Mouse (Mus musculus) forebrain, embryonic 15.5 days (tissue): ENCODE data around the gene Fgfr2. TPM values are rescaled to one million over a fixed set of nuclear protein-coding genes. Genes with fewer than 3 reads are reported as not detected.

Source experiments
- ATAC-seq: fragments of 200-750 bp; cut with Nextera tagmentation; replicated peaks from 2 replicates; pipeline ENCODE4 v1.8.0; 2017; ENCODE audit warnings: mild to moderate bottlenecking, moderate TSS enrichment, moderate library complexity
- H3K27ac ChIP-seq: fragments of 300-500 bp; sonication (generic); replicated peaks from 2 replicates; pipeline ENCODE4 v1.5.1; 2015; ENCODE audit warnings: mild to moderate bottlenecking, inconsistent platforms
- H3K27me3 ChIP-seq: fragments of 300-500 bp; sonication (generic); 2 replicates; pipeline ENCODE4 v1.6.1; 2015; ENCODE audit warnings: inconsistent platforms
- H3K36me3 ChIP-seq: fragments of 300-500 bp; sonication (generic); 2 replicates; pipeline ENCODE4 v1.6.1; 2015; ENCODE audit warnings: mild to moderate bottlenecking, inconsistent platforms
- H3K4me1 ChIP-seq: fragments of 300-500 bp; sonication (generic); 2 replicates; pipeline ENCODE4 v1.6.1; 2015; ENCODE audit warnings: inconsistent platforms
- H3K4me2 ChIP-seq: fragments of 300-500 bp; sonication (generic); replicated peaks from 2 replicates; pipeline ENCODE4 v1.6.1; 2015; ENCODE audit warnings: mild to moderate bottlenecking, inconsistent platforms
- H3K4me3 ChIP-seq: fragments of 300-500 bp; sonication (generic); 2 replicates; pipeline ENCODE4 v1.5.1; 2015; ENCODE audit warnings: mild to moderate bottlenecking, inconsistent platforms
- H3K9ac ChIP-seq: fragments of 300-500 bp; sonication (generic); replicated peaks from 2 replicates; pipeline ENCODE4 v1.6.1; 2015; ENCODE audit warnings: mild to moderate bottlenecking, inconsistent platforms
- H3K9me3 ChIP-seq: fragments of 300-500 bp; sonication (generic); 2 replicates; pipeline ENCODE4 v1.6.1; 2016; ENCODE audit warnings: inconsistent platforms
- WGBS: fragments of 180-500 bp; shearing (Covaris S2); methylation state at CpG from one replicate; pipeline ENCODE4 v1.1.7; 2015; ENCODE audit warnings: mixed read lengths; 5-methylcytosine and 5-hydroxymethylcytosine counted together
- polyA plus RNA-seq: library from polyadenylated mRNA; unstranded; fragments of >200 nt; fragmentation: Nextera tagmentation; extraction: Ambion mirVana; gene quantifications from 2 replicates; pipeline ENCODE4 v1.2.1, GENCODE M21; 2015

The Fgfr2 gene
- polyA plus RNA-seq, 1 experiment from 2014 or later: 48.1 TPM

DNA sequence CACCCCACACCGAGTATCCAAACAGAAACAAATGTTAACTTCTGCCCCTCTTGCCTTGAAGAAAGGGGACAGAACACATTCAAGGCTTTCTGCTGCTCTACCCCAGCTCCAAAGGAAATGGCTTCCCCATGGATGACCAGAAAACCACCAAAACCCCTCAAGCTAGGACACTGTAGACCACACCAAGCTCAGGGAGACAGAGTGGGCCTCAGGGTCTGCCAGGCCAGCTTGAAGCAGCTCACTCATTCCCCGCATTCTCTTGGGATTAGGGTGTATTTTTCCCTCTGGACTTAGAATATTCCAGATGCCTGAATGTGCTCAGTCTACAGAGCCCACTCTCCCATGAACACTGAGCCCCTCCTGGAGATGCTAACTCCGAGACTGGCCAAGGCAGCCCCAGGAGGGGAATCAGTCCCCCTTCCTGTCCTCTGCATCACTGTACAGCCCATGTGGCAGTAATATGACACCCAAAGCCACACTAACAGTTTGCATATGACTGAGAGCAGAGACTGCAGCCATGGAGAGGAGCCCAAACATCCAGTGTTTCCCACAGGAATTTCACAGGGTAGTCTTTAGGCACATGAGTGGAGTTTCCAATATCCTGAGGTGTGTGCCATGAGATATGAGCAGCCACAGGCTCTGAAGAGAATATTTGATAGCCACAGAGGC lies 2824.1 kb downstream of the Fgfr2 start:
- H3K27ac ChIP-seq: no peak overlapping the region
- WGBS: 72% methylated on average over 3 of the region's 3 CpGs
- no peaks in the 10 kb centered on the region for H3K27me3 ChIP-seq
- no peak overlapping the region for H3K4me3 ChIP-seq
- no peak for ATAC-seq
- no peaks in the 10 kb centered on the region for H3K36me3 ChIP-seq
- no peak overlapping the region for H3K9ac ChIP-seq
- no peak overlapping the region for H3K4me2 ChIP-seq
- no peaks in the 10 kb centered on the region for H3K9me3 ChIP-seq
- no peaks in the 10 kb centered on the region for H3K4me1 ChIP-seq

DNA sequence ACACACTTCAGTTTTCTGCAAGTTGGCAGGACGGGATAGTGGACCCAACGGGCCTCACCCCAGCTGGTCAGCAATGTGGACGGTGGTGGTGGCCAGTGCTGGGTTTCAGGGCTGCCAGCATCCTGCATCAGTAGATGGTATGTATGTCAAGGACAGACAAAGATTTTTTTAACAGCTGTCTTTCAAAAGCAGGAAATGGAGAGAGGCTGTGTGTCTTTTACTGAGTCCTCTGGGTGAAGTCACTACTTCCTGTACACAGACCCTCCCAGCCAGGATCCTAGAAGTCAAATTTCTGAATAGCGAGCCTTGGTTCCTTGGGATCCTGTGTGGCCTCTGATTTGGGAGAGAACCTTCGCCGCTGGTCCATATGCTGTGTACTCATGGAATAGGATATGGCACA lies 2832.0 kb downstream of the Fgfr2 start:
- WGBS: 79% methylated on average over 6 of the region's 6 CpGs

GRCm38 (mm10) chr7:130289428-130289790 lies 2833.7 kb downstream of the Fgfr2 start:
- H3K4me3 ChIP-seq: no peak overlapping the region
- no peak overlapping the region for H3K9ac ChIP-seq
- H3K4me1 ChIP-seq: peaks cover 4% of the 10 kb centered on the region; the same call in 1 of the 2 replicates
- no peak for ATAC-seq
- 0 out of 2 replicates have a peak overlapping the region, but pooled peaks have one; percentile 4 for H3K4me2 ChIP-seq
- no peaks in the 10 kb centered on the region for H3K9me3 ChIP-seq
- H3K27ac ChIP-seq: no peak overlapping the region
- H3K27me3 ChIP-seq: no peaks in the 10 kb centered on the region
- 11% methylated on average over 9 of the region's 9 CpGs for WGBS
- H3K36me3 ChIP-seq: no peaks in the 10 kb centered on the region

More for the DNA sequence above, 2832.0 kb downstream of the Fgfr2 start:
- ATAC-seq: no peak
- Histone ChIP-seq H3K4me2 (no peak overlapping the region), H3K4me3 (no peak overlapping the region), H3K27ac (no peak overlapping the region), H3K9me3 (no peaks in the 10 kb centered on the region), H3K36me3 (no peaks in the 10 kb centered on the region), H3K27me3 (no peaks in the 10 kb centered on the region), H3K4me1 (peaks cover 4% of the 10 kb centered on the region; the same call in 1 of the 2 replicates), H3K9ac (no peak overlapping the region)

GRCm38 (mm10) chr7:130288719-130289427 lies 2834.3 kb downstream of the Fgfr2 start:
- Histone ChIP-seq H3K9ac (no peak overlapping the region), H3K27me3 (no peaks in the 10 kb centered on the region), H3K4me1 (peaks cover 4% of the 10 kb centered on the region; the same call in 1 of the 2 replicates), H3K9me3 (no peaks in the 10 kb centered on the region), H3K27ac (no peak overlapping the region), H3K4me3 (no peak overlapping the region), H3K4me2 (0 out of 2 replicates have a peak overlapping the region, but pooled peaks have one; percentile 4), H3K36me3 (no peaks in the 10 kb centered on the region)
- ATAC-seq: no peak
- WGBS: 45% methylated on average over 11 of the region's 11 CpGs

DNA sequence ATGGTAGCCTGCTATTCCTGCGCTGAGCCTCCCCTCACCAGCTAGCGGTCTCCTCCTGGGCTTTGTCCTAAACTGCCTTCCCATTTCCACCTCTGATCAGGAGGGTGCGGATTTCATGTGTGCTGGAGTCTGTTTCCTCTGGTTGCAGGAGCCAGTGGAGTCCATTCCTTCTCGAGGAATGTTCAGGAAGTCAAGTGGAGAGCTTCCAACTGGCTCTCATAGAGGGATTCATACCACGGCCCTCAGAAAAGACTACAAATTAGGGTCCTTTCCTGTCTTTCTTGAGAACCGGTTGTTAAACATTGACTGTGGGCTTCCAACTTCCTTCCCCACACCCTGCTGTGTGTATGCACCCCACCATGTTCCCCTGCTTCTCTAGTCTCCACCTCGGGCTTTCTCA lies 2834.9 kb downstream of the Fgfr2 start:
- no peak overlapping the region for H3K27ac ChIP-seq
- no peaks in the 10 kb centered on the region for H3K27me3 ChIP-seq
- no peaks in the 10 kb centered on the region for H3K9me3 ChIP-seq
- 78% methylated on average over 7 of the region's 7 CpGs for WGBS
- ATAC-seq: no peak
- no peak overlapping the region for H3K4me3 ChIP-seq
- no peak overlapping the region for H3K9ac ChIP-seq
- peaks cover 4% of the 10 kb centered on the region; the same call in 1 of the 2 replicates for H3K4me1 ChIP-seq
- H3K36me3 ChIP-seq: no peaks in the 10 kb centered on the region
- no peak overlapping the region for H3K4me2 ChIP-seq

- WGBS: 64% methylated on average over 19 of the region's 19 CpGs
- no peaks in the 10 kb centered on the region for H3K4me1 ChIP-seq
- no peaks in the 10 kb centered on the region for H3K27me3 ChIP-seq
Observed at GRCm38 (mm10) chr7:130278738-130279705, 2844.1 kb downstream of the Fgfr2 start.

DNA sequence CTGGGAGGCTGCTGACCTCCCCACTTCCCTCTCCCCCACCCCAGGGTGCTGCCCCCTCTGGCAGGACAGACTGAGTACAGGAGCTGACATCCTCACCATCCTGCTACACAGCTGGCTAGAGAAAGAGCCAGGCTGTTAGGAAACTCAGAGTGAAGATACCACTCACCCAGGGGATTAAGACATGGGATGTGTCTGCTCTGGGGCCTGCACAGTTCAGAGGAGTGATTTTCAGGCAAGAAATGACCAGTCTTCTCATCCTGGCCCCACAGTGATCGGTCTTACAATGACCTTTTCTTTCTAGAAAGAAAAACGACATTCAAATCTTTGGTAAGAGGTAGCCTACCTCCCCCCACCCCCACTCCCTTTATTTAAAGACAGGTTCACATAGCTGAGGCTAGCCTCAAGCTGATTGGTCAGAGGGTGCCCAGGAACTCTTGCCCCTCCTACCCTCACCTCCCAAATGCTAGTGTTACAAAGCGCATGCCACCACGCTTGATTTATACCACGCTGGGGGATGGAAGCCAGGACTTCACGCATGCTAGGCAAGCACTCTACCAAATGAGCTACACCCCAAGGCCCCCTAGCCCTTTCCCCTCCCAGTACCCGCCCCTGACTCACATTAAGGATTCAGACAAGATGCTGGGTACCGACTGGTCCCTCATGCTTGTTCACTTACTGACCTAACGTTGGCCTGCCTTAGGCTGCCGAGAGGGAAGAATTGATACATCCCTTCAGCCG lies 2845.0 kb downstream of the Fgfr2 start:
- no peaks in the 10 kb centered on the region for H3K27me3 ChIP-seq
- 63% methylated on average over 11 of the region's 11 CpGs for WGBS
- no peak overlapping the region for H3K9ac ChIP-seq
- no peaks in the 10 kb centered on the region for H3K36me3 ChIP-seq
- no peak overlapping the region for H3K27ac ChIP-seq
- H3K9me3 ChIP-seq: no peaks in the 10 kb centered on the region
- H3K4me1 ChIP-seq: 0 out of 2 replicates have a peak, but pooled peaks cover 3% of the 10 kb centered on the region
- no peak for ATAC-seq
- no peak overlapping the region for H3K4me2 ChIP-seq
- H3K4me3 ChIP-seq: no peak overlapping the region

More at GRCm38 (mm10) chr7:130278738-130279705, 2844.1 kb downstream of the Fgfr2 start:
- ATAC-seq: no peak
- no peaks in the 10 kb centered on the region for H3K9me3 ChIP-seq
- no peak overlapping the region for H3K4me2 ChIP-seq
- no peak overlapping the region for H3K27ac ChIP-seq
- no peaks in the 10 kb centered on the region for H3K36me3 ChIP-seq
- H3K4me3 ChIP-seq: no peak overlapping the region
- H3K9ac ChIP-seq: no peak overlapping the region

DNA sequence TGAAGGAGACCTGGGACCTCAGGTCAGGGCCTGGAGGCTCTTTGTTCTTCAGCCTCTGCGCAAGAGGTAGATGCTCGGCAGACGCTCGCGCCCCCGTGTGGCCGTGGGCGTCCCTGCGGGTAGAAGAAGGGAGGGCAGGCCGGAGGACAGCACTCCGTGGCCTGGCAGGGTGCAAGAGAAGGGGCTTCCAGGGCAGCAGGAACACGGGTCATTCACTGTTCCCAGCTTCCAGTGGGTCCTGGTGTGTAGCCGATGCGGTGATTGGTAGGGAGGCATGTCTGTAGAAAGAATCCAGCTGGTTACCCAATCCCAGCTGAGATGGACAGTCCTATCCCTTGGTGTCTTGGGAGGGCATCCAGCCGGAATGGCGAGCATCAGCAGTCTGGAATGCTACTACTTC lies 2849.9 kb downstream of the Fgfr2 start:
- Histone ChIP-seq H3K9me3 (no peaks in the 10 kb centered on the region), H3K4me1 (peaks cover 16% of the 10 kb centered on the region), H3K4me3 (no peak overlapping the region), H3K36me3 (no peaks in the 10 kb centered on the region), H3K27ac (no peak overlapping the region), H3K9ac (no peak overlapping the region), H3K27me3 (no peaks in the 10 kb centered on the region), H3K4me2 (no peak overlapping the region)
- 13% methylated on average over 16 of the region's 16 CpGs for WGBS
- ATAC-seq: no peak

- no peak overlapping the region for H3K9ac ChIP-seq
- 85% methylated on average over 5 of the region's 5 CpGs for WGBS
Observed at GRCm38 (mm10) chr7:130270807-130271206, 2852.3 kb downstream of the Fgfr2 start.

GRCm38 (mm10) chr7:130269124-130269867 lies 2853.9 kb downstream of the Fgfr2 start:
- ATAC-seq: no peak
- Histone ChIP-seq H3K4me1 (peaks cover 28% of the 10 kb centered on the region), H3K4me2 (no peak overlapping the region), H3K27me3 (no peaks in the 10 kb centered on the region), H3K9me3 (no peaks in the 10 kb centered on the region), H3K27ac (no peak overlapping the region; the same call in 1 of the 2 replicates), H3K9ac (no peak overlapping the region), H3K4me3 (no peak overlapping the region), H3K36me3 (no peaks in the 10 kb centered on the region)
- WGBS: 10% methylated on average over 16 of the region's 16 CpGs

More at GRCm38 (mm10) chr7:130270807-130271206, 2852.3 kb downstream of the Fgfr2 start:
- Histone ChIP-seq H3K4me2 (no peak overlapping the region), H3K36me3 (no peaks in the 10 kb centered on the region), H3K27me3 (no peaks in the 10 kb centered on the region), H3K27ac (no peak overlapping the region), H3K4me1 (peaks cover 26% of the 10 kb centered on the region), H3K4me3 (no peak overlapping the region), H3K9me3 (no peaks in the 10 kb centered on the region)
- no peak for ATAC-seq

DNA sequence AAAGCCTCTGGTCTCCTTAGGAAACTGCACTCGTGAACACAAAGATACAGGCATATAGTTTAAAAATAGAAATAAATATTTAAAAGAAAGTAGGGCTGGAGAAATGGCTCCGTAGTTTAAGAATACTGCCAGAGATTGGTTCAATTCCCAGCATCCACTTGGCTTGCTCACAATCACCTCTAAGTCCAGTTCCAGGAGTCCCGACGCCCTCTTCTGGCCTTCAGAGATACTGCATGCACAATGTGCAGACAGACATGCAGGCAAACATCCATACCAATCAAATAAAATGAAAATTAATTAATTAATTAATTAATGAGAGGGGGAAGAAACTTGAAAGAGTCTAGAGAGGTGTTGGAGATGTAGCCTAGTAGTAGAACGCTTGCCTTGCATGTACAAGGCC lies 2856.1 kb downstream of the Fgfr2 start:
- Histone ChIP-seq H3K4me3 (no peak overlapping the region), H3K9ac (no peak overlapping the region), H3K9me3 (no peaks in the 10 kb centered on the region), H3K27me3 (no peaks in the 10 kb centered on the region), H3K36me3 (no peaks in the 10 kb centered on the region), H3K4me1 (peaks cover 46% of the 10 kb centered on the region), H3K4me2 (no peak overlapping the region), H3K27ac (no peak overlapping the region)
- WGBS: 30% methylated on average over 5 of the region's 5 CpGs
- ATAC-seq: no peak
